Mouse (Mus musculus) kidney, embryonic 15.5 days (tissue): Measurements from ENCODE around the gene Hrh2. TPM values are rescaled to one million over a fixed set of nuclear protein-coding genes. Genes with fewer than 3 reads are reported as not detected.

Experiments
- ATAC-seq: fragments of 200-750 bp; cut with Nextera tagmentation; replicated peaks from 2 replicates; pipeline ENCODE4 v1.8.0; 2017; ENCODE audit warnings: moderate TSS enrichment; ENCODE audit not compliant: low FRiP score
- H3K27ac ChIP-seq: fragments of 300-500 bp; sonication (generic); 2 replicates; pipeline ENCODE4 v1.5.1; 2015; ENCODE audit warnings: mild to moderate bottlenecking, inconsistent platforms
- H3K27me3 ChIP-seq: fragments of 300-500 bp; sonication (generic); 2 replicates; pipeline ENCODE4 v1.6.1; 2015; ENCODE audit warnings: inconsistent platforms
- H3K36me3 ChIP-seq: fragments of 300-500 bp; sonication (generic); 2 replicates; pipeline ENCODE4 v1.6.1; 2015; ENCODE audit warnings: inconsistent platforms
- H3K4me1 ChIP-seq: fragments of 300-500 bp; sonication (generic); 2 replicates; pipeline ENCODE4 v1.6.1; 2015; ENCODE audit warnings: inconsistent platforms
- H3K4me2 ChIP-seq: fragments of 300-500 bp; sonication (generic); 2 replicates; pipeline ENCODE4 v1.6.1; 2015; ENCODE audit warnings: moderate library complexity, mild to moderate bottlenecking, inconsistent platforms
- H3K4me3 ChIP-seq: fragments of 300-500 bp; sonication (generic); replicated peaks from 2 replicates; pipeline ENCODE4 v1.5.1; 2015; ENCODE audit warnings: mild to moderate bottlenecking, inconsistent platforms
- H3K9ac ChIP-seq: fragments of 300-500 bp; sonication (generic); 2 replicates; pipeline ENCODE4 v1.6.1; 2015; ENCODE audit warnings: mild to moderate bottlenecking, inconsistent platforms
- H3K9me3 ChIP-seq: fragments of 300-500 bp; sonication (generic); replicated peaks from 2 replicates; pipeline ENCODE4 v1.6.1; 2016; ENCODE audit warnings: inconsistent platforms
- WGBS: fragments of 180-500 bp; shearing (Covaris S2); methylation state at CpG from one replicate; pipeline ENCODE4 v1.1.7; 2015; ENCODE audit warnings: mixed read lengths; 5-methylcytosine and 5-hydroxymethylcytosine counted together
- polyA plus RNA-seq: library from polyadenylated mRNA; unstranded; fragments of >200 nt; fragmentation: Nextera tagmentation; extraction: Ambion mirVana; gene quantifications from 2 replicates; pipeline ENCODE4 v1.2.1, GENCODE M21; 2015

Hrh2 gene
- polyA plus RNA-seq, 1 experiment from 2014 or later, result not detected

DNA sequence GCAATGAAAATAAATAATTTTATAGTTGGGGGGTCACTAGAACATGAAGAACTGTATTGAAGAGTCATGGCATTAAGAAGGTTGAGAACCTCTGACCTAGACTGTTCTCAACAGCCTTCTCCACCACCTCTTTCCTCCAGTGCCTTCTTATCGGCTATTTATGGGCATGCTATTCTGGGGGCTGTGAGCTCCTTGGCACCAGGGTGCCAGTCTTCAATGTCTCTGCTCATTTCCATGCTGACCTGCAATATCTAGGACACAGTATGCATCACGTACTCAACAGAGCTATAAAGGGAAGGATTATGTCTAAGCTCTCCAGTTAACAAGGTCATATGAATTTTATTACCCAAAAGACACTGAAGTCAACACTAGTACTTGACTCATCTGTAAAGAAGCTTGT is 14.6 kb upstream of the Hrh2 start:
- ATAC-seq, result no peak
- Histone ChIP-seq H3K4me3 (no peak overlapping the region), H3K27me3 (no peaks in the 10 kb centered on the region), H3K36me3 (no peaks in the 10 kb centered on the region), H3K9me3 (no peaks in the 10 kb centered on the region; the same call in 1 of the 2 replicates), H3K27ac (no peak overlapping the region), H3K4me1 (peaks cover 3% of the 10 kb centered on the region; the same call in 1 of the 2 replicates), H3K9ac (no peak overlapping the region), H3K4me2 (no peak overlapping the region)
- 82% methylated on average over 2 of the region's 2 CpGs for WGBS

DNA sequence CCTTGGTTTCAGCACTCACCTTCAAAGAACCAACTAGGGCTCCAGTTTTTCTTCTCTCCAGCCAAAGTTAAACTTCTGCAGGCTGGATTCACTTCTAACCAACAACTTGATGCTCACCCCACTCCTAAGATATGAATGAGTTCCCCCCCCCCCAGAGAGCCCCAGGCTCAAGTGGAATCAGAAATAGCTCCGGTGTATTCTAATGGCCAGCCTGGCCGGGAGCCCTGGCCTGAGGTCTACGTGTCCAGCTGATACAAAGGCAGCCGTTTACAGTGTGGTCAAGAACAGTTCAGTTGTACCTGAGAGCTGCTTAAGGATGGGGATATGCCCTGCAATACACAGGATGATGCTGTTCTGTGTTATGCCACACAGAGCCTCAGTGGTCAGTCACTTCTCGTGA is 13.3 kb upstream of the Hrh2 start:
- Histone ChIP-seq H3K27ac (no peak overlapping the region), H3K4me1 (peaks cover 3% of the 10 kb centered on the region; the same call in 1 of the 2 replicates), H3K27me3 (no peaks in the 10 kb centered on the region), H3K9me3 (no peaks in the 10 kb centered on the region; the same call in 1 of the 2 replicates), H3K4me2 (no peak overlapping the region), H3K4me3 (no peak overlapping the region), H3K9ac (no peak overlapping the region), H3K36me3 (no peaks in the 10 kb centered on the region)
- 81% methylated on average over 5 of the region's 5 CpGs for WGBS
- ATAC-seq, result no peak

DNA sequence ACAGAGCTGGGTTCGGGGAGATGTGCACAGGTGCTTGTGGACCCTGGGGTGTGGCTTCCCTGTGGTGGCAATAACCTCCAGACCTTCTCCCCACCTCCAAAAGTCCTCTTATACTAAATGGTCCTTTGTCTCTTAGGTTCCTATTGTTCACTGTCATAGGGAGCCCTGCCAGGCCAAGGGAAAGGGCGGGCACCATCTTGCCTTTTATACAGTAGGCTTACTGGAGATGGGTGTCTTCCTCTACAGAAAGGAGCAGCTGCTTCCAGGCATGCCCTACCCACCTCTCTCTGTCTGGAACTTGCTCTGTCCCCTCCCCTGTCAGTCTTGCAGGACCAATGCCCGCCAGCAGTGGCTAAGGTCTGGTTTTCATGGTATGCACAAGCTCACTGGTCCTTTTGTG is 12.0 kb upstream of the Hrh2 start:
- H3K4me3 ChIP-seq, result no peak overlapping the region
- no peak overlapping the region for H3K27ac ChIP-seq
- no peak for ATAC-seq

DNA sequence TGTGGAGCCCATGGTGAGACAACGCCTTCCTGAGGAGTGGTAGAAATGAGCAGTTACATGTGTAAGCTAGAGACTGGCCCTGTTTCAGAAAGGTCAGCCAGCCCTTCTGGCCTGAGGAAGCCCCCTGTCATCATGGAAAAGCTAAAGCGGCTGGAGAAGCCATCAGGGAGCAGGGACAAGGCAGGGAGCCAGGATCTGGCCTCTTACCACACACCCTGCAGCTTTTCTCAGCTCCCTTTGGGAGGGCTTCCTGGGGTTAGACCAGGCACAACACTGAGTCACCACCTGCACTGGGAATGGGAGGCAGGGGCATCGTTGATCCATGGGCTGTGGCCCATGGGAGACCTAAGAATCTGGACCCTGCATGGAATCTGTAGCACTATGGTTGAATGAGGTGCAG is 11.5 kb upstream of the Hrh2 start:
- peaks cover 3% of the 10 kb centered on the region; the same call in 1 of the 2 replicates for H3K4me1 ChIP-seq
- no peak overlapping the region for H3K27ac ChIP-seq
- 46% methylated on average over 3 of the region's 3 CpGs for WGBS
- no peak overlapping the region for H3K9ac ChIP-seq
- ATAC-seq, result no peak
- H3K4me2 ChIP-seq, result no peak overlapping the region
- no peak overlapping the region for H3K4me3 ChIP-seq
- H3K36me3 ChIP-seq, result no peaks in the 10 kb centered on the region
- no peaks in the 10 kb centered on the region for H3K9me3 ChIP-seq
- H3K27me3 ChIP-seq, result no peaks in the 10 kb centered on the region

More for the DNA sequence above, 12.0 kb upstream of the Hrh2 start:
- H3K9me3 ChIP-seq, result no peaks in the 10 kb centered on the region
- H3K27me3 ChIP-seq, result no peaks in the 10 kb centered on the region
- H3K9ac ChIP-seq, result no peak overlapping the region
- WGBS, result 83% methylated on average over 3 of the region's 3 CpGs
- H3K36me3 ChIP-seq, result no peaks in the 10 kb centered on the region
- H3K4me2 ChIP-seq, result no peak overlapping the region
- H3K4me1 ChIP-seq, result peaks cover 3% of the 10 kb centered on the region; the same call in 1 of the 2 replicates

DNA sequence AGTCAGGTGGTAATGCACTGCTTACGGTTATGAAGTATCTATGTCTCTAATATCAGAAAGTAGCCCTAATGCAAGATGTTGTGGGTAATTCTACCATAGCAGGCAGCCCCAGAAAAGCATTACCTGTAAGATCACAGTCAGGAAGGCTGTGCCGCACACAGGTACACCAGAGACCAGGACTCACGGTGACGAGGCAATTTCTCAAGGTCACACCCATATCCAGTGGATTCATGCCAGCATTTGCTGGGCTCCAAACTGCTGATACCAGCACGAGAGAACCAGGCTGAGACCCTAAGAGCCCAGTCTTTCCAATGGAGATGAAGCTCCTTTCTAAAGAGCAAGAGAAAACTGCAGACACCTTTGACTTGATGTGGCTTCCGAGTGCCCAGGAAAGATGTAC is 10.6 kb upstream of the Hrh2 start:
- ATAC-seq, result no peak
- 88% methylated on average over 6 of the region's 6 CpGs for WGBS
- H3K27ac ChIP-seq, result no peak overlapping the region
- no peak overlapping the region for H3K9ac ChIP-seq
- H3K4me2 ChIP-seq, result no peak overlapping the region
- H3K4me1 ChIP-seq, result peaks cover 3% of the 10 kb centered on the region; the same call in 1 of the 2 replicates
- H3K4me3 ChIP-seq, result no peak overlapping the region
- no peaks in the 10 kb centered on the region for H3K36me3 ChIP-seq
- H3K27me3 ChIP-seq, result no peaks in the 10 kb centered on the region
- H3K9me3 ChIP-seq, result no peaks in the 10 kb centered on the region

DNA sequence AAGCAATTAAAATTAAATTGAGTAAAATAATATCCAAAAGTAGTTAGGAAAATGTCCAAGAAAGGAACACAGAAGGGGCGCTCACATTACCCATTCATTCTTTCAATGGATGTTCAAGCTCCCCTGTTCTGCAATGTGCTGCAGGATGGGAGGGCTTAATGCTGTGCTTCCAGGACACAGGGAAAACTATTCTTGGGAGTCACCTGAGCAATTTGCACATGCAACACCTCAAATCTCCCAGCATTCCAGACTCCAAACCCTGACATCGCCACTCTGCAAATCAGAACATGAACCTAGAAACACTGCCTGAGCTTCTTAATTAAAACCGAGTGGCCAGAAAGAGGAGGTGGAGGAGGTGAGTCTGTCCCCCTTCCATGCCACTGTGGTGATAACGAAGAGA is 10.0 kb upstream of the Hrh2 start:
- H3K9ac ChIP-seq, result no peak overlapping the region
- H3K36me3 ChIP-seq, result no peaks in the 10 kb centered on the region
- H3K9me3 ChIP-seq, result no peaks in the 10 kb centered on the region
- H3K4me3 ChIP-seq, result no peak overlapping the region
- no peak overlapping the region for H3K27ac ChIP-seq
- ATAC-seq, result no peak
- no peak overlapping the region for H3K4me2 ChIP-seq
- 90% methylated on average over 4 of the region's 4 CpGs for whole genome bisulfite sequencing
- no peaks in the 10 kb centered on the region for H3K27me3 ChIP-seq
- peaks cover 3% of the 10 kb centered on the region; the same call in 1 of the 2 replicates for H3K4me1 ChIP-seq

DNA sequence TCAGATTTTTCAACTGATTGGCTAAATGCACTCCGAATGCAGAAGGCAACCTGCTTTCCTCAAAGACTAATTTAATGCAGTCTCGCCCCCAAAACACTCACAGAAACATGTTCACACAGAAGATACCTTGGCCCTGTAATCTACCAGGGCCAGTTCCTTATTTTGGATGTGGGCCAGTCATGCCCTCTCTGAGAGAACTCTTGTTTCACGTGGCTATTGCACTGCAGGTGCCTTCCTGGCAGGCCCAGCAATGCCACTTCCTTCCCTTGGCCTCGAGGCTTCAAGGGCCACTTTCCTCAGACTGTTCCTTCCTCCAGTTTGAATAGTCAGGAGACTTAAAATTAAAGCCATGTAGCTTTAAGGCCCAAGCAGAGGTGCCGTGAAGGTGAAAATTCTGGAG is 5.5 kb upstream of the Hrh2 start:
- Histone ChIP-seq H3K27ac (no peak overlapping the region), H3K27me3 (peaks cover 8% of the 10 kb centered on the region), H3K9ac (no peak overlapping the region), H3K4me2 (no peak overlapping the region), H3K4me3 (no peak overlapping the region), H3K36me3 (no peaks in the 10 kb centered on the region), H3K4me1 (no peaks in the 10 kb centered on the region), H3K9me3 (no peaks in the 10 kb centered on the region)
- ATAC-seq, result no peak
- WGBS, result 72% methylated on average over 5 of the region's 5 CpGs

DNA sequence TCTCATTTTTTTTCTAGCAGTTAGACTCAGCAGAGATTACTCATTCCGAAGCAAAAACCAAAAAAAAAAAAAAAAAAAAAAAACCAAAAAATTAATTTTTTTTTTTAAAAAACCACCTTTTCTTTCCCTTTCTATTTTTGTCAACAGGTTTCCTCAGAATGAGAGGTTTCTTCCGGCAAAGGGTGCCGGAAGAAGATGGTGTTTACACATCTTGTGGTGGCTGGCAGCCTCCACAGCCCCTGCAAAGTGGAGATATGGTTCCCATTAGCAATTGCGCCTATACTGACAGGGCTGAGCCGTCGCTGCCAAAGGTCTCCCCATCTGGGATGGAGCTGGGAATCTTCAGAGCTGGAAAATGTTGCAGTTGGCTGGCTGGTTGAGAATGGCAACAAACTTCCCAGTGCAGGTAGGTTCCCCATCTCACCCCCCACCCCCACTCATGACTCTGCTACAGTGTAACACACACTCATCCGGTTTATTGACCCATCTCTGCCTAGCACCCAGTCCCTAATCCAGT is 3.7 kb upstream of the Hrh2 start:
- 83% methylated on average over 7 of the region's 7 CpGs for WGBS
- Histone ChIP-seq H3K9ac (no peak overlapping the region), H3K4me1 (peaks cover 8% of the 10 kb centered on the region), H3K27ac (no peak overlapping the region), H3K4me3 (no peak overlapping the region), H3K9me3 (no peaks in the 10 kb centered on the region), H3K4me2 (no peak overlapping the region), H3K27me3 (peaks cover 24% of the 10 kb centered on the region), H3K36me3 (no peaks in the 10 kb centered on the region)
- no peak for ATAC-seq

DNA sequence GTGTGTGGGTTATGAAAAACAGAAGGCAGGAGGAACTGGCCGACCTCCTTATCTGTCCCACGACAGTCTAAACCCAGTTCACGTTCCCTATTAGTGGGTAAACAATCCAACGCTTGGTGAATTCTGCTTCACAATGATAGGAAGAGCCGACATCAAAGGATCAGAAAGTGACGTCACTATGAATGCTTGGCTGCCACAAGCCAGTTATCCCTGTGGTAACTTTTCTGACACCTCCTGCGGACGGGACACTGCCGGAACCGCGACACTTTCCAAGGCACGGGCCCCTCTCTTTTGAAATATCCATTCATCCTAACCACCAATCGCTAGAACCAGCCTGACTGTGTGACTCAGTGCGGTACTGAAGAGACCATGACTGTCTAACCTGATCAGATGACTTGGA is 2.0 kb upstream of the Hrh2 start:
- no peak for ATAC-seq
- Histone ChIP-seq H3K9me3 (no peaks in the 10 kb centered on the region), H3K27ac (no peak overlapping the region), H3K36me3 (no peaks in the 10 kb centered on the region), H3K4me2 (no peak overlapping the region), H3K4me3 (no peak overlapping the region), H3K9ac (no peak overlapping the region), H3K27me3 (peaks cover 32% of the 10 kb centered on the region), H3K4me1 (peaks cover 8% of the 10 kb centered on the region)
- 81% methylated on average over 14 of the region's 14 CpGs for WGBS

DNA sequence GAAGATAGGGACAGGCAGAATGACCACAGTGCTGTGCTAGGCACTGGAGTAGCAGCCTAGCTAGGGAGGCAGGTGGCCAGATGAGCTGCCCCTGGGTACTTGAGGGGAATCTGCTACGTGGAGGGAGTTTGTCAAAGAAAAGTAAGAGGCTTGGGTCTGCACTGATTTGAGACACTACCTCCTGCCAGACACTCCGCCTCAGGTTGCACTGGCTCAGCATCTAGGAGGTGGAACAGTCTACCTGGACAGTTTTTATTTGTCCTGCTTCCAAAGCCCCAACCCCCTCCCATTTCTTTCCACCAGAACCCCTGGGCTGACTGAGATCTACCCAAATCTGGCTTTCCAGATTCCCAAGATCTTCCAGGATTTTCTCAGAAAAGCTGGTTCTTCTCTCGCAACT is 748 bp upstream of the Hrh2 start:
- Histone ChIP-seq H3K9ac (no peak overlapping the region), H3K4me2 (no peak overlapping the region), H3K27me3 (peaks cover 34% of the 10 kb centered on the region), H3K9me3 (no peaks in the 10 kb centered on the region), H3K27ac (no peak overlapping the region), H3K4me3 (no peak overlapping the region), H3K36me3 (no peaks in the 10 kb centered on the region), H3K4me1 (peaks cover 8% of the 10 kb centered on the region)
- ATAC-seq, result no peak
- WGBS, result 77% methylated on average over 3 of the region's 3 CpGs

DNA sequence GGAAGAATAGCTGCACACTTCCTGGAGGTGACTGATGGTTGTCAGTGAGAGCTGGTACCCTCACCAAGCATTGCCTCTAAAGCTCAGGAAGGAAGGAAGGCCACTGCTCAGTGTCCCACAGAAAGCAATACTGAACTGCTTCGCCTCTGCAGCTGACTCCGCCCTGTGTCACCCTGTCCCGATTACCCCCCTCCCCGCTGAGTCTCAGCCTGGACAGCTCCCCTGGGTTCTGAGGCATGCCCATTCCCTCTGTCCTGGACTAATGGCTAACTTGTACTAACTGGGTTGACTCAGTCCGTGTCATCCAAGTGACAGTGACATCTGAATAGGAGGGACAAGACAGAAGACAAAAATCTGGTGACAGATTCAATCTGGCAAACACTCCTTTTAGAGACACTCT is 1.7 kb downstream of the Hrh2 start:
- no peak for ATAC-seq

DNA sequence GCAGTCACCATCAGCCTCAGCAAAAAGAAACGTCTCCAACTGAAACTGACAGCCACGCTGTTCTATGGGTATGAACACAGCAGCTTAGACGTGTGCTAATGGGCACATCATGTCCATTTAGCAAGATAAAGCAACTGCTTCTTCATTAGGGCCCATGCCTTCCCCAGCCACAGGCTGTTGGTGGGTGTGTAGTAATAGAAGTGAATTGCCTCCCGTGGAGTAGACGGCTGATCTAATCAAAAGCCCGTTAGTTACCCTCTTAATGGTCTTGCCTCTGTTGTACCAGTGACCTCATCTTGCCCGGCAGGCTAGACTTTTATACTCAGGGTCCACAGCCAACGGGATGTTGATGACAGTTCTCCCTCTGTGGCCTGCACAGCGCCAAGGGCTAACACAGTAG is 7.1 kb downstream of the Hrh2 start:
- no peak for ATAC-seq
- no peak overlapping the region for H3K27ac ChIP-seq
- WGBS, result 53% methylated on average over 9 of the region's 9 CpGs
- H3K27me3 ChIP-seq, result peaks cover 6% of the 10 kb centered on the region; the same call in 1 of the 2 replicates
- H3K4me3 ChIP-seq, result no peak overlapping the region
- H3K4me1 ChIP-seq, result no peaks in the 10 kb centered on the region
- H3K36me3 ChIP-seq, result no peaks in the 10 kb centered on the region
- no peaks in the 10 kb centered on the region for H3K9me3 ChIP-seq
- no peak overlapping the region for H3K9ac ChIP-seq
- H3K4me2 ChIP-seq, result no peak overlapping the region

More for the DNA sequence above, 1.7 kb downstream of the Hrh2 start:
- Histone ChIP-seq H3K36me3 (no peaks in the 10 kb centered on the region), H3K27ac (no peak overlapping the region), H3K4me1 (peaks cover 8% of the 10 kb centered on the region), H3K9me3 (no peaks in the 10 kb centered on the region), H3K27me3 (peaks cover 34% of the 10 kb centered on the region), H3K4me3 (no peak overlapping the region), H3K4me2 (no peak overlapping the region), H3K9ac (no peak overlapping the region)
- WGBS, result 43% methylated on average over 5 of the region's 5 CpGs

DNA sequence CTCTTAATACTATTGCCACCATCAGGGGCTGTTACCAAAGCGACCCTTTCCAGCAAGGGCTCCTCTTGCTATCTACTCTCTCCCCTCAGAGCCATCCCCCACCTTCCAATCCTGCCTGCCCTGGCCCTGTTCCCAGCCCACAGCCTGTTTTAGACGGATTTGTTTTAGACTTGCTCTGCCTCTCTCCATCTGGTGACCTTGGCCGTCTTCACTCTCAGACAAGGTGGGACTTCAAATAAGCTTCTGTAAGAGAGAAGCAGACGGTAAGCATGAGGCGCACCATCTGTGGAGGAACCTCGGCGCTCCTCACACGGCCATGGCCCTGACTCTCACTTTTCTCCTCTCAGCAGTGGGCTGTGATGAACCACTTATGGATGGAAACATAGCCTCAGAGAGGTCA is 10.5 kb downstream of the Hrh2 start:
- ATAC-seq, result no peak
- H3K9me3 ChIP-seq, result no peaks in the 10 kb centered on the region
- no peaks in the 10 kb centered on the region for H3K4me1 ChIP-seq
- H3K4me2 ChIP-seq, result no peak overlapping the region
- no peak overlapping the region for H3K4me3 ChIP-seq
- 73% methylated on average over 8 of the region's 8 CpGs for WGBS
- H3K36me3 ChIP-seq, result no peaks in the 10 kb centered on the region
- H3K27me3 ChIP-seq, result no peaks in the 10 kb centered on the region
- no peak overlapping the region for H3K27ac ChIP-seq
- no peak overlapping the region for H3K9ac ChIP-seq
